Mouse (Mus musculus) cerebellum, adult (tissue): ENCODE data around the gene Tspan31.

Experiments used
- ATAC-seq: cut with Nextera tagmentation; 2 replicates; pipeline ENCODE4 v1.9.2; 2017; ENCODE audit warnings: mild to moderate bottlenecking, moderate library complexity, mixed read lengths; ENCODE audit not compliant: insufficient number of reproducible peaks, low FRiP score, low TSS enrichment

Tspan31 gene

DNA sequence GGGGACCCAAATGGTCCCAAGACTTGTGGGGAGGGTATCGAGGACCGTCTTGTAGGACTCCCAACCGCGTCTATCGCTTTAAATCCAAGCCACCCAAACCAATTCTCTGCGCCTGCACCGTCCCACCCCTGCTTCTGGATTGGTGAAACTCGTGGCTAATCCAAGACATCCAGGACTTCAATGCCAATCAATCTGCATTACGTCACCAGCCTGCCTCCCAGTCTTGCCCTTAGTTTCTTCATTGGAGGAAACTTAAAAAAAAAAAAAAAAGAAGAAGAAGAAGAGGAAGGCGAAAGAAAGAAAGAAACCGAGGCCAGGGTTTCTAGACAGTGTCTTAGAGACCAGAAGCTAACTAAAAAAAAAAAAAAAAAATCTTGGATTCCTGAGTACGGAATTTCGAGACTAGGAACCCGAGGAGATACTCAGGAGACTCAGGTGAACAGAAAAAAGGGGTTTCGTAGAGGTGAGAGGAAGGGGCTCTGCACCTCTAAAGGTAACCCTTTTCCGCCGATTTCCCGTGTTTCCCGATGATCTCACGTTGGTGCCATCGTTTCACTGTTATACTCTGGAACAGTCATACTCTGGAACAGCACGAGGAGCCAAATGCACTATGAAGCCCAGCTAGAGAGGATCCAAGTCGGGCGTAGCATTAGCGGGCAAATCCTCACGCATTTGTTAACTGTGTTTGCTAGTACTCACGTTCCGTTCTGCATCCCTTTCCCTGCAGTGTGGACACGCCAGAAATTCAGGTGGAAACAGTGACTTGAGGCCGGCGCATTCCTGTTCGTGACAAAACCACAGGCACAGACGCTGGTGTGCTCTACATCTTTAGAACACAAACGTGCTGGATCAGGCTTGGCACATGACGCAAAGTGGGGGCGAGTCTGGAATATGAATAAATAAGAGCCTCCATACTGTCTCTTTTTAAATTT lies at the start of gene Tspan31:
Gene Tspan31, minus strand, starts transcription at position 75 of the 932 bp plus-strand sequence.
- peak; percentile 91 for ATAC-seq

GRCm38 (mm10) chr10:127119229-127119628 lies 49.2 kb upstream of the Tspan31 start:
- ATAC-seq, result no peak

GRCm38 (mm10) chr10:127118470-127118869 lies 48.4 kb upstream of the Tspan31 start:
- no peak for ATAC-seq

DNA sequence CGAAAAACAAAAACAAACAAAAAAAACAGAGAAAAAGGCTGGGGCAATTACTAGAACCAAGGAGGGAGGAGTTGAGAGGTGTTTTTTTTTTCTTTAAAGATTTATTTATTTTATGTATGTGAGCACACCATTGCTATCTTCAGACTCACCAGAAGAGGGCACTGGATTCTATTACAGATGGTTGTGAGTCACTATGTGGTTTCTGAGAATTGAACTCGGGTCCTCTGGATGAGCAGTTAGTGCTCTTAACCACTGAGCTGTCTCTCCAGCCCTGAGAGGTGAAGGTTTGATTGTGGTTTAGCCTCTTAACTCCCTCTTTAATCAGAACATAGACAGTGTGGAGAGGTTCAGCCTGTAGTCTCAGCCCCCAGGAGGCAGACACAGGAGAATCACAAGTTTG lies 45.0 kb upstream of the Tspan31 start:
- no peak for ATAC-seq

GRCm38 (mm10) chr10:127114408-127114807 lies 44.3 kb upstream of the Tspan31 start:
- no peak for ATAC-seq

- ATAC-seq, result no peak
These were observed 41.2 kb upstream of the Tspan31 start for GRCm38 (mm10) chr10:127111001-127111887.

DNA sequence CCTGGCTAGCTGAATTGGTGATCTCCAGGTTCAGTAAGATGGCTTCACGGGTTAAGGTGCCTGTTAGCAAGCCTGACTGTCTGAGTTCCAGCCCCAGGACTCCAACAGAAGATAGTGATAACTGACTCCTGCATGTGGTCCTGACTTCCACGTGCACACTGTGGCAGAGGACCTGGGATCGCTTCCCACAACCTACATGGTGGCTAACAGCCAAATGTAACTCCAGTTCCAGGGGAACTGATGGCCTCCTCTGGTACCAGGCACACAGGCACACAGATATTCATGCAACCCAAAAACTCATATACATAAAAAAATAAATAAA lies 38.2 kb upstream of the Tspan31 start:
- no peak for ATAC-seq

- ATAC-seq, result no peak
These were observed 37.6 kb upstream of the Tspan31 start for GRCm38 (mm10) chr10:127107563-127108261.

- ATAC-seq, result no peak
These were observed 33.6 kb upstream of the Tspan31 start for GRCm38 (mm10) chr10:127103631-127104030.

DNA sequence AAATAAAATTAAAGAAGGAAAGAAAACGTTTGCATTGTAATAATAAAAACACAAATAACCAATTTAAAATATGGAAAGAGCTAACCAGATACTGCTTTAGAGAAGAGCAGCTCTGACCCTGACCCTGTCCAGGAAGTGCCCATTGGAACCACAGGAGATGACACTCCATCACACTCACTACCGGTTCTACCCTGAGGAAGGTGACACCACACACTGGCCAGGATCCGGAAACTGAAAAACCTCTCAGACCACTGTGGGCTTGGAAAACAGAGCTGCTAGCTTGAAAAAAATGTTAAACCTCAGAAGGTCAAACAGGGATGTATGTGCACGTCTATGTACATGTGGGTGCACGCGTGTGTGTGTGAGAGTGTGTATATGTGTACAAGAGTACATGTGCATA lies 31.1 kb upstream of the Tspan31 start:
- no peak for ATAC-seq

- ATAC-seq, result no peak
These were observed 30.4 kb upstream of the Tspan31 start for GRCm38 (mm10) chr10:127100414-127100813.

- no peak for ATAC-seq
These were observed 29.8 kb upstream of the Tspan31 start for GRCm38 (mm10) chr10:127099868-127100267.

DNA sequence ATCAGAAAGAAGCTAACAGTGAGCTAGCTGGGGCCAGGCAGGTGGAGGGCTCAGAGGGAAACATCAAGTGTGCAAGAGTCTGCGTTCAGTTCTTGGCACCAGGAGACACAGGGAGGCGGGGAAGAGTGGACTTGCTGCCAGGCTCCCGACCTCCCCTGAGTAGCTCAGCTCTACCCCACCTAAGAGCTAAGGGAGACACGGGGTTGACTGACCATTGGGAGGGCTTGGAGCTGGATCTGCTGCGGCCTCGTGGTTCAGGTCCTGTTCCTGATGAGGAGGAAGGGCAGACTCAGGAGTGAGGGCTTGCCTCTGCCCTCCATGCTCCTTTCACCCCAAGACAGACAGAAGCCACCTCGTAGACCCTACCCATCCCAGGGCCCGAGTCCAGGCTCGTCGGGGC lies 29.1 kb upstream of the Tspan31 start:
- no peak for ATAC-seq

DNA sequence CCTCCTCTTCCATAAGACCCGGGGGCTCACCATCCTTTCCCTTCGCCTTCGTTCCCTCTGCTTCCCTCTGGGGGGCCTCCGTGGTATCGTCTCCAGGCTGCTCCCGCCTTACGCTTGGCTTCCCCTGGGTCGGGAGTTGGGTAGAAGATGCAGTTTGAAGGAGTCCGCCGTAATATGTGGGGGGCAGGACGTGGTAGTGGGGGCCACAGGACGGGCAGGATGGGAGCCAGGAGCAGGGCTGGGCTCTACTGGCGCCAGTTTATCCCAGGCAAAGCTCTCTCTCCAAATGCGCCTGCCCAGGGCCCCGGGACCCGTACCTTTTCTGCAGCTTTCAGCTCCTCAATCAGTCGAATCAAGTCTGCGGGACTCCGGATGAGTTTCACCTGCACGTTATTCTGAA lies 28.4 kb upstream of the Tspan31 start:
- no peak for ATAC-seq

DNA sequence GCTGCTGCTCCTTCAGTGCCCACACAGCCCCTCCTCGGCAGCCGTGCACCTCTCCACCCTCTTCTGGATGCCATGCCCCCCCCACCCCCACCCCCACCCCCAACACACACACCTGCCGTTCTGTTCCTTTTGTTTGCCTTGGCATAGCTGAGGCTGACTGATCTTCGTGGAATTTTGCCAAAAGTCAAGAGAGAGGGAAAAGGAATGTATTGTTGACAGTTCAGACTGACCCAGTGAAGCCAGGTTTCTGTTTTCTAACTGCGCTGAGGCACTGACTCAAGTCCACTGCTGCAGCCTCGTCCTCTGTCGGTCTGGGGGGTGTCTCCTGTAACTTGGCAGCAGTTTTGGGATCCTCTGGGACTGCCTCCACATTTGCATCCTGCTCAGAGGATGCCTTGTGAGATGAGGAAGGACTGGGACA lies 24.3 kb upstream of the Tspan31 start:
- no peak for ATAC-seq

DNA sequence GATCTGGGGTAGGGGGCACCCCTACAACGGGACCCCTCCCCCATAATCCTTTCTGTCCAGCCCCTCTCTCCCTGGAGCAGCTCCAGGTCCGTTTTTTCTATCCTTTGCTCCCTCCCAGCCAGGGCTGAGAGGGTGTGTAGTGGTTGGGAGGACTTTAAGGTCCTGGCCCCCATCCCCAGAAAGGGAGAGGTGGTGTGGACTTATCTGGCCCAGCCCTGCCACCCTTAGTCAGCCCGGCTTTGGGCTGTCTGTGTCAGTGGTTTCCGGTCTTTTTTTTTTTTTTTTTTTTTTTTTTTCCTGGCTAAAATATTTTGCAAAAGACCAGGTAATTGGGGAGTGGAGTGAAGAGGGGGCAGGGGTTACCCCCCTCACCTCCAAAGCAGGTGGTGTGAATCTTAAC lies 22.7 kb upstream of the Tspan31 start:
- no peak for ATAC-seq

DNA sequence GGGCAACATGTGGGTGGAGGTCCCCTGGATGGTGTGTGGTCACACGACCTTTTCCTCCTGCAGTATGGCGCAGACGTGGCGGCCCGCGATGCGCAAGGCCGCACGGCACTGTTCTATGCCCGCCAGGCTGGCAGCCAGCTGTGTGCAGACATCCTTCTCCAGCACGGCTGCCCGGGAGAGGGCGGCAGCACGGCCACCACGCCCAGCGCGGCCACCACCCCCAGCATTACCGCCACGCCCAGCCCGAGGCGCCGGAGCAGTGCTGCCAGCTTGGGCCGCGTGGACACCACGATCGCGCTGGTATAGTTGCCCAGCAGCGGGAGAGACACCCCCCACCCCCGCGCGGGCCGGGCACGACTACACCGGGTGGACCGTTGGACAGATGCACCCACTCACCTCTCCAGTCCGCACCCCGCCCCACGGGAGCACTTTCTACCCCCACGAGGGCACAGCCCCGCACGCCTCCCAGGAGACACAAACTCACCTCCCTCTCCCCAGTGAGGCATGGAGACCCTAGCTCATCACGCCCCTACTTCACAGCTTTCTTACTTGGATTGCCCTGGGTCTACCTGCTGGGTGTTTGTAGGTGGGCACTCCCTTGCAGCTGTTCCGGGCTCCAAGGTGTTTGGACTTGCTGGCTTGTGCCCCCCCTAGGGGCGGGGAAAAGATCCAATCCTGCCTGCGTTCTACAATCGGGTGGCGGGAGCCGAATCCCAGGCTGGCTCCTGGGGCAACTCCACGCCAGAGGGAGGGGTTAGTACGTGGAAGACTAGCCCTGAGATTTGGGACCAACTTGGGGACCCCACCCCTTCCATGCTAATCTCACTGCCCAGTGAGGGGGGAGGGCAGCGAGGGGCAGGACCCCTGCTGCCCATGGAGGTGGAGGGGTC lies 21.7 kb upstream of the Tspan31 start:
- no peak for ATAC-seq

GRCm38 (mm10) chr10:127090560-127091411 lies 20.7 kb upstream of the Tspan31 start:
- ATAC-seq, result no peak

- no peak for ATAC-seq
These were observed 15.6 kb upstream of the Tspan31 start for GRCm38 (mm10) chr10:127085633-127086032.
